Mouse (Mus musculus) liver, embryonic 15.5 days (tissue): ENCODE results near the gene Sox10. TPM values are rescaled to one million over a fixed set of nuclear protein-coding genes. Genes with fewer than 3 reads are reported as not detected.

Source experiments
- ATAC-seq: fragments of 200-750 bp; cut with Nextera tagmentation; 2 replicates; pipeline ENCODE4 v1.8.0; 2017; ENCODE audit warnings: moderate number of reproducible peaks, mild to moderate bottlenecking, moderate library complexity; ENCODE audit not compliant: insufficient read depth
- H3K27ac ChIP-seq: fragments of 300-500 bp; sonication (generic); replicated peaks from 2 replicates; pipeline ENCODE4 v1.5.1; 2015; ENCODE audit warnings: mild to moderate bottlenecking, inconsistent platforms
- H3K27me3 ChIP-seq: fragments of 300-500 bp; sonication (generic); 2 replicates; pipeline ENCODE4 v1.6.1; 2015; ENCODE audit warnings: mild to moderate bottlenecking, inconsistent platforms
- H3K36me3 ChIP-seq: fragments of 300-500 bp; sonication (generic); replicated peaks from 2 replicates; pipeline ENCODE4 v1.6.1; 2015; ENCODE audit warnings: moderate library complexity, mild to moderate bottlenecking, inconsistent platforms
- H3K4me1 ChIP-seq: fragments of 300-500 bp; sonication (generic); replicated peaks from 2 replicates; pipeline ENCODE4 v1.6.1; 2015; ENCODE audit warnings: inconsistent platforms
- H3K4me2 ChIP-seq: fragments of 300-500 bp; sonication (generic); 2 replicates; pipeline ENCODE4 v1.6.1; 2015; ENCODE audit warnings: moderate library complexity, mild to moderate bottlenecking, inconsistent platforms
- H3K4me3 ChIP-seq: fragments of 300-500 bp; sonication (generic); replicated peaks from 2 replicates; pipeline ENCODE4 v1.5.1; 2015; ENCODE audit warnings: mild to moderate bottlenecking, inconsistent platforms
- H3K9ac ChIP-seq: fragments of 300-500 bp; sonication (generic); 2 replicates; pipeline ENCODE4 v1.6.1; 2015; ENCODE audit warnings: moderate library complexity, mild to moderate bottlenecking, inconsistent platforms
- H3K9me3 ChIP-seq: fragments of 300-500 bp; sonication (generic); replicated peaks from 2 replicates; pipeline ENCODE4 v1.6.1; 2016; ENCODE audit warnings: inconsistent platforms
- WGBS: fragments of 180-500 bp; shearing (Covaris S2); methylation state at CpG from one replicate; pipeline ENCODE4 v1.1.7; 2015; ENCODE audit warnings: mixed read lengths; ENCODE audit not compliant: insufficient replicate concordance; 5-methylcytosine and 5-hydroxymethylcytosine counted together
- polyA plus RNA-seq: library from polyadenylated mRNA; unstranded; fragments of >200 nt; fragmentation: Nextera tagmentation; extraction: Ambion mirVana; gene quantifications from 2 replicates; pipeline ENCODE4 v1.2.1, GENCODE M21; 2015

The Sox10 gene
- polyA plus RNA-seq, 1 experiment from 2014 or later: 0.09 TPM

DNA sequence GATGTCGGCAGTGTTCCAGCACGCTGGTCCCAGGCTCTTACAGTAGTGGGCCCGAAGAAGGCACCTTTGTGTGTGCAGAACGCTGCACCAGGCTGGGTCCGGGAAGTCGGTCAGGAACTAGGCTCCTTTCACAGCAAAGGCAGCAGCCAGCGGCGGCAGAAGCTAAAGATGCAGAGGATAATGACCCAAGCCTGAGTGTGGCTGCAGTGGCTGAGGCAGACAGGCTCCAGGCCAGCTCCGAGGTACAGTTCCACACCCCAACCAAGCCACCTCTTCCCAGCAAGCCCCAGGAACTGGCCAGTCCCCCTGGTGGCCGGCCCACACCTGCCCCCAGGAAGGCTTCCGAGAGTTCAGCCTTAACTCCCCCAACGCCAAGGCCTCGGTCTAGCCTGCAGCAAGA, 42.5 kb downstream of the Sox10 start:
- H3K27me3 ChIP-seq: no peaks in the 10 kb centered on the region
- no peak overlapping the region for H3K4me3 ChIP-seq
- no peaks in the 10 kb centered on the region for H3K9me3 ChIP-seq
- no peak overlapping the region for H3K27ac ChIP-seq
- H3K4me1 ChIP-seq: no peaks in the 10 kb centered on the region
- H3K36me3 ChIP-seq: peaks cover 11% of the 10 kb centered on the region
- WGBS: 68% methylated on average over 13 of the region's 13 CpGs
- H3K9ac ChIP-seq: no peak overlapping the region
- no peak for ATAC-seq
- H3K4me2 ChIP-seq: no peak overlapping the region

DNA sequence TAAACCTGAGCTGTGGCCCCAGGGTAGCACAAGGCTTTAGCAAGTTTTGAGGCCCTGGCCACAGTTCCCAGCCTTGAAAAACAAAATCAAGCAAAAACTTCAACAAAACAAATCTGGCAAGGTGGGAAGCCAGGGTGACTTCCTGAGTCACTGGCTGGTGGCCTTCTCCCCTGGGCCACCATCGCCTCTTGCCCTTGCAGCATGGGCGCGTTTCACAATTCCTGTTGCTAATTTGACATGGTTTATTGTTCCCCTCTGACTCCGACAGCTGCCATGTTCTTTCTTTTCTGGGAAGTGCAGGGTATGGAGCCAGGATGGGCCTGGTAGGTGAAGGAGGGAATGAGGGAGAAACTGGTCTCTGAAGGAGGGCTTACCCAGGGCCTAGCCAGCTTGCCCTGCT, 42.9 kb downstream of the Sox10 start:
- Histone ChIP-seq H3K4me2 (no peak overlapping the region), H3K36me3 (peaks cover 12% of the 10 kb centered on the region), H3K4me3 (no peak overlapping the region), H3K4me1 (no peaks in the 10 kb centered on the region), H3K9ac (no peak overlapping the region), H3K27ac (no peak overlapping the region), H3K27me3 (no peaks in the 10 kb centered on the region), H3K9me3 (no peaks in the 10 kb centered on the region)
- ATAC-seq: no peak
- WGBS: 74% methylated on average over 4 of the region's 4 CpGs

DNA sequence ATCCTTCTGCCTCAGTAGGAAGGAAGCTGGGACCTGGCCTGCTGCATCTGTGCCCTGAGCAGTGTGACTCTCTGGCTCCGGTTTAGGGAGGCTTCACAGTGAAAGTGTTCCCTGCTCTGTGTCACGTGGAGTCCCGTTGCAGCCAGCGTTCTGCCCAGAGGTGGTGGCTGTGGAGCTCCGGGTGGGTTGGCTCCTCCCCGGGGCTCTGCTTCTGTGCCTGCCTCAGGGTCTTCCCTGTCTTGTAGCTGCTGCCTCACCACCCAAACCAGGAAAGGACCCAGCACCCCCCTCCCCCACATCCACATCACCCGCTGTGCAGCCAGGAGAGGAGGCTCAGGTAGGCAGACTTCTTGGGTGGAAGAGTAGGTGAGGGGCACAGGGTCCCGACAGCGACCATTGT, 45.5 kb downstream of the Sox10 start:
- Histone ChIP-seq H3K4me3 (no peak overlapping the region), H3K27ac (no peak overlapping the region), H3K9ac (no peak overlapping the region), H3K36me3 (0 out of 2 replicates have a peak, but pooled peaks cover 14% of the 10 kb centered on the region), H3K9me3 (no peaks in the 10 kb centered on the region), H3K27me3 (no peaks in the 10 kb centered on the region), H3K4me1 (no peaks in the 10 kb centered on the region), H3K4me2 (no peak overlapping the region)
- WGBS: 81% methylated on average over 9 of the region's 9 CpGs
- no peak for ATAC-seq

DNA sequence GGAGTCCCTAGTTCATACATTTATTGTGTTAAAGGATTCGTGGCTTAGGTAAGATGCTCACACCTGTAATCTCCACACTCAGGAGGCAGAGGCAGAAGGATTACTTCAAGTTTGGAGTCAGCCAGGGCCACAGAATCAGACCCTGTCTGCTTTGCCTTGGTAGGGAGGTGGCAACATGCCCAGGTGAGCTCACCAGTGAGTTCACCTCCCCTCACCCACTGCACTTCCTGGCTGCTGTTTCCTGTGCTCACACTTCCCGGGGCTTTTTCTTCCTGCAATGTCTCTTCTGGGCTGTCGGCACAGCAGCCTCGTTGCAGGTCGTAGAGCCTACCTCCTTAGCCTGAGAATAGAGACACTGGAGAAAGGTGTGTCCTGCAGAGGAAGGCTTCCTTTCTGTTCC, 49.8 kb downstream of the Sox10 start:
- Histone ChIP-seq H3K4me1 (peaks cover 6% of the 10 kb centered on the region), H3K4me3 (no peak overlapping the region), H3K4me2 (no peak overlapping the region), H3K27me3 (peaks cover 8% of the 10 kb centered on the region), H3K27ac (no peak overlapping the region), H3K9ac (no peak overlapping the region), H3K36me3 (0 out of 2 replicates have a peak, but pooled peaks cover 10% of the 10 kb centered on the region), H3K9me3 (no peaks in the 10 kb centered on the region)
- WGBS: 58% methylated on average over 5 of the region's 5 CpGs
- no peak for ATAC-seq

DNA sequence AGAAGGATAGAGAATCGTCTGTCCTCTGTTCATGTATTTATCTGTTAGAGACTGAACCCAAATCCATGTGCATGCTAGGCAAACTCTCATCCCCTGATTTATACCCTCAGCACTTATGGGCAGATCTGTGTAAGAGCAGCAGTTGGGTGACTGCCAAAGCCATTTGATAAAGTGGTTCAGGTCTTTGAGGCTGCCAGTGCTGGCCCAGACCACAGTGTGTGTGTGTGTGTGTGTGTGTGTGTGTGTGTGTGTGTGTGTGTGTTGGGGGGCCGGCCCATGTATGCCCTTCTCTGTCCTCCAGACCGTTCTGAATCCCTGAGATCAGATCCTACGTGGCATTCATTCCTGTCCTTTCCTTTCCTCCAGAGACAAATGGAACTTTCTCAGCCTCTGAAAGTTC, 53.3 kb downstream of the Sox10 start:
- no peak overlapping the region for H3K9ac ChIP-seq
- WGBS: 75% methylated on average over 4 of the region's 4 CpGs
- H3K4me3 ChIP-seq: no peak overlapping the region
- ATAC-seq: no peak
- H3K4me1 ChIP-seq: peaks cover 33% of the 10 kb centered on the region
- no peaks in the 10 kb centered on the region for H3K9me3 ChIP-seq
- no peak overlapping the region for H3K4me2 ChIP-seq
- H3K27me3 ChIP-seq: peaks cover 33% of the 10 kb centered on the region
- H3K27ac ChIP-seq: no peak overlapping the region
- 0 out of 2 replicates have a peak, but pooled peaks cover 6% of the 10 kb centered on the region for H3K36me3 ChIP-seq

DNA sequence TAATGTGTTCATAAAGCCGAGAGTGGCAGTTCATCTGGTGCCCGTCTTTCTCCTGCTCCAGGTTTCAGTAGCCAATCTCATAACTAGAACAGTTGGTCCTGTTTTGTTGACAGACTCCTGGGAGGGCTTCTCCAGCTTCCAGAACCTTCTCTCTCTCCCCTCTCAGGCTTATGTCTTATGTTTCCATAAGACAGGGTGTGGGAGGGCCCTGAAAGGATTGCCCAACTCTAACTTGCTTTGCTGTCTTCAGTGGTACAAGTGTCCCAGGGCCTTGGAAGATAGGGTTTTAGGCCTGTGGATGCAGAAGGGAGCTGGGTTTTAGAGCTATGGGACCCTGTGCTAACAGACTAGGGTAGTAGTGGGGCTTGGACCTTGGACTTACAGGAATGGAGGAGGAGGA, 54.5 kb downstream of the Sox10 start:
- no peak for ATAC-seq
- Histone ChIP-seq H3K27me3 (peaks cover 33% of the 10 kb centered on the region), H3K36me3 (no peaks in the 10 kb centered on the region), H3K27ac (no peak overlapping the region), H3K4me3 (no peak overlapping the region), H3K4me2 (peak overlapping the region; percentile 99), H3K4me1 (peaks cover 45% of the 10 kb centered on the region), H3K9ac (no peak overlapping the region), H3K9me3 (no peaks in the 10 kb centered on the region)
- WGBS: 65% methylated on average over 2 of the region's 2 CpGs

DNA sequence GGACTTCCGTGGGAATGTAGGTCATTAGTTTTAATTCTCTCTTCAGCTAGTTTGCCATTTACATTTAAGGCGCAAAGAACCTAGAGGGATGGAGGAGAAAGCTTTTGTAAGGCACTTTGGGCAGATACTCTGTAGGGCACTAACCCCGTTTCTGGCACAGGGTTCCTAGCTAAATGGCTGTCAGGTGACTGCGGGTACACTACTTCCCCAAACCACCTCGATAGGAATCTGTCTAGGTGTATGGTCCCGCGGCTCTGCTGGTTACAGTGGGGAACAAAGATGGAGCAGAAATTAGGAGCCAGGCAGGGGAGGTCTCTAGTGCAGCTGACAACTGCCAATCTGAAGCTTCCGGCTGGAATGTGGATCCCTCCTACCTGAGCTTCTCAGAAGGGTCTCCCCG, 55.0 kb downstream of the Sox10 start:
- peak overlapping the region; percentile 99 for H3K4me2 ChIP-seq
- H3K4me3 ChIP-seq: peak overlapping the region; percentile 73
- peaks cover 49% of the 10 kb centered on the region for H3K4me1 ChIP-seq
- H3K36me3 ChIP-seq: no peaks in the 10 kb centered on the region
- no peak overlapping the region for H3K27ac ChIP-seq
- no peak for ATAC-seq
- 15% methylated on average over 9 of the region's 9 CpGs for whole genome bisulfite sequencing
- H3K9me3 ChIP-seq: no peaks in the 10 kb centered on the region
- H3K27me3 ChIP-seq: peaks cover 33% of the 10 kb centered on the region
- peak overlapping the region; percentile 77; the same call in 1 of the 2 replicates for H3K9ac ChIP-seq

DNA sequence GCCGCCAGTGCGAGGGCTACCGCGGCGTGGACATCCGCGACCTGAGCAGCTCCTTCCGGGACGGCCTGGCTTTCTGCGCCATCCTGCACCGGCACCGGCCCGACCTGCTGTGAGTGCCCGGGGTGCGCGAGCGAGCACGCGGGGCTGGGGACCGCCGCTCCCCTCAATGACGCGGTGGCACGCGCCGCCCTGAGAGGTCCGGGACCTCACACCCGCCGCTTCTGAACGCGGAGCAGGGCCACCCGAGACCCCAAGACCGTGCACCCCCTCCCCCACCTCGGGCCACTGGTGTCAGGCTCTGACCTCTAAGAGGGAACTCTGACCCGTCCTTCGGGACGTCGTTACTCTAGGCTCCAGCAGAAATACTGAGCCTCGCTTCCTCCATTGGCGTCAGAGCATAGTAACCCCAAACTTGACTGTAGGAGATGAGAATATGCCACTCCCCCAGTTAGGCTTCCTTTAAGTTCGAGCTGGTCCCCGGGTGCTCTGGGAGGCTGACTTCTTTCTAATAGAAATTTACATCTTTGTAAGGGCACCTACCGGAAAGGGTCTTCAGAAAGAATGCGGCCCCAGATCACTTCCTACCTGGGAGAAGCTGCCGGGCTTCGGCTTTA, 55.6 kb downstream of the Sox10 start:
- Histone ChIP-seq H3K9me3 (no peaks in the 10 kb centered on the region), H3K4me1 (peaks cover 52% of the 10 kb centered on the region), H3K4me3 (peak overlapping the region; percentile 73), H3K27ac (peak overlapping the region; percentile 61; the same call in 1 of the 2 replicates), H3K9ac (peak overlapping the region; percentile 77), H3K36me3 (no peaks in the 10 kb centered on the region), H3K27me3 (peaks cover 33% of the 10 kb centered on the region), H3K4me2 (peak overlapping the region; percentile 99)
- ATAC-seq: peak; percentile 57; the same call in 1 of the 2 replicates
- under 1% methylated on average over 46 of the region's 46 CpGs for WGBS

DNA sequence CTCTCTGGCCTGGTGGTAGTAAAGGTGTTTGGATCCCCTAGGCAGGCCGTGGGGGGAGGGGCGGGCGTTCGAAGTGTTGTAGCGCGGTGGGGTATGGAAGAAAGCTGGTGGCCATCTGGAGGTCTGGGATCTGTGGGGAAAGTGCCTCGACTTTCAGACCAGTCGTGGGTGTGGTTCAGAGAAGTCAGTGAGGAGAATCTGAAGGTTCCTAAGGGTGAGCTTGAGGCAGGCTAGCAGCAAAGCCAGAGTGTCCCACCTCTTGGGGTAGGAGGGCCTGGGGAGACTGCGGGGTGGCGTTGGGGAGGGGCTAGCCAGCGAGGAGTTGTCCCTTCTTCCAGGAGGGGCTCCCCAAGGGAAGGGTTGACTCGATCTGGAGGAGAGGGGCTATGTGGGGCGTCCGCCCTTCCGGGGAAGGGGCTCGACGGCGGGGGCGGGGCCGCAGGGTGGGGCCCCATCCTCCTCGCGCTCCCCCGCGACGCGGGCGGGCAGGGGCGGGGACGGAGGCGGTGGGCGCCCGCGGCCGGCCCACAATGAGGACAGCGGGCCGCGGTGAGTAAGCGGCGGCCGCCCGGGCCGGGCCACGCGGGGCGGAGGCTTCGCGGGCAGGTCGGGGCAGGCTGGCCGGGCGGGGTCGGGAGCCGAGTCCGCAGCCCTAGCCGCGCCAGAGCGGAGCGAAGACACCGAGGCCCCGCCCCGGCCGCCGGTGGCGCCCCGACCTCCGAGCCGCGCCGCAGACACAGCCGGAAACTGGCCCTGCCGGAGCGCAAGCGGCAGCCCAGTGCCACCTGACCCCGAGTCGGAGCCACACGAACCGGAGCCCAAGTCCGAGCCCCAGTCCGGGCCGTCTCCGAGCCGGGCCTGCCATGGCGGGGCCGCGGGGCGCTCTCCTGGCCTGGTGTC, 56.4 kb downstream of the Sox10 start, which contains the start of gene Micall1:
TSS of gene Micall1 (plus strand) at position 478 of the 900 bp plus-strand sequence.
- Histone ChIP-seq H3K4me3 (peak within 1 kb of the TSS; percentile 73), H3K27ac (peak within 1 kb of the TSS; percentile 61; the same call in 1 of the 2 replicates), H3K4me1 (peaks cover 52% of the 10 kb centered on the region), H3K36me3 (no peaks in the 10 kb centered on the region), H3K9ac (peak within 1 kb of the TSS; percentile 77), H3K4me2 (peak within 1 kb of the TSS; percentile 99), H3K9me3 (no peaks in the 10 kb centered on the region), H3K27me3 (peaks cover 33% of the 10 kb centered on the region)
- WGBS: under 1% methylated on average over 75 of the region's 85 CpGs
- ATAC-seq: peak; percentile 78

DNA sequence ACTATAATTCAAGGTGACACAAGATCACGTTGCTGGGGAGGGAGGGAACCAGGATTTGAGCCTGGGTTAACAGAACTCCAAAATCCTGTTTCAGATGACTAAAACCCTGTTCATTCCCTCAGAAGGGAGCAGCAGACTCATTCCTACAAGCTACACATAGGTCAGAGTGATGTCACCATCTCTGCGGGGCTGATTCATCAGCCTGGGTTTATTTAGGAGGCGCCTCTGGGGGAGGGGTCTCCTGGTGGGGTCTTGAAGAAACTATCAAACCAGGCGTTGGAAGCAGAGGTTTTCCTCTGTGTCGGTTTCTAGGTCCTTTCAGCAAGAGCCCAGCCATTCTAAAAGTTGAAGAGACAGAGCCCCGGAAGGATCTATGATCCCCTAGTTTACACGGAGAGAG, 57.1 kb downstream of the Sox10 start:
- H3K9me3 ChIP-seq: no peaks in the 10 kb centered on the region
- ATAC-seq: no peak
- WGBS: 35% methylated on average over 7 of the region's 7 CpGs
- no peak overlapping the region for H3K27ac ChIP-seq
- no peak overlapping the region for H3K9ac ChIP-seq
- H3K4me3 ChIP-seq: no peak overlapping the region
- H3K4me2 ChIP-seq: peak overlapping the region; percentile 99
- peaks cover 33% of the 10 kb centered on the region for H3K27me3 ChIP-seq
- peaks cover 52% of the 10 kb centered on the region for H3K4me1 ChIP-seq
- no peaks in the 10 kb centered on the region for H3K36me3 ChIP-seq

DNA sequence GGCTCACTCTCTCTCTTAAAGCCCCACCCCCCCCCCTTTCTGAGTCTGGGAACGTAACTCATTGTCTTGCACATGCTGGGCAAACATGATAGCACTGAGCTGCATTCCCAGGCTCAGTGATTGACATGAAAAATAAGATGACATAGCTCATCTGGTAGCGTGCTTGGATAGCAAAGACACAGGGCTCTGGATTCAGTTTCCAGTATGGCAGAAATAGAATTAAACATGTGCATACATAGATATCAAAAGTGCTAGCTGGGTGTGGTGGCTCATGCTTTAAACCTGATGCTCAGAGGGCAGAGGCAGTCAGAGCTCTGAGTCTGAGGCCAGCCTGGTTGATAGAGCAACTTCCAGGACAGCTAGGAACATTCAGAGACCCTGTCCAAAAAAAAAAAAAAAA, 59.2 kb downstream of the Sox10 start:
- Histone ChIP-seq H3K4me1 (peaks cover 52% of the 10 kb centered on the region), H3K4me2 (no peak overlapping the region), H3K27me3 (peaks cover 31% of the 10 kb centered on the region), H3K9ac (no peak overlapping the region), H3K36me3 (no peaks in the 10 kb centered on the region), H3K4me3 (no peak overlapping the region), H3K27ac (peak overlapping the region; percentile 6; the same call in 1 of the 2 replicates), H3K9me3 (no peaks in the 10 kb centered on the region)
- ATAC-seq: peak; percentile 49
- 22% methylated on average over 2 of the region's 2 CpGs for WGBS
